Mouse (Mus musculus): Measurements from ENCODE around the gene Ereg.
A peak's percentile ranks its signal among the peaks of the same experiment; 100 is the strongest.

Ereg gene

DNA sequence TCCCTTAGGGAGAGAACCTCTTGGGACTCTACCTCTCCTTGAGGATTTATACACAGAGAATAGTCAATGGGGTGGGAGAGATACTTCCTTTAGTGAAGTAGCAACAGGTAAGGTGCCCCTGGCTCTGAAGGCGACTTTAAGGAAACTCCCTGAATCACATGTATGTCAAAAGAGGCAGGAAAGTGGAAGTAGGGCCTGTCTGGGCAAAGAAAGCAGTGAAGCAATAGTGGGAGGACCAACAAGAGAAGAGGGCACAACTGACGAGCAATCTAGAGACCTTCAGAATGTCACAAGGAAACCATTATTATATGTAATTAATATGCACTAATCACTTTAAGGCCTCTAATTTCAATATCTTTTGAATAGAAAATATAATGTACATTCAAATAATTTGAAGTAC lies 39.5 kb downstream of the Ereg start:
- no peak for DNase-seq

DNA sequence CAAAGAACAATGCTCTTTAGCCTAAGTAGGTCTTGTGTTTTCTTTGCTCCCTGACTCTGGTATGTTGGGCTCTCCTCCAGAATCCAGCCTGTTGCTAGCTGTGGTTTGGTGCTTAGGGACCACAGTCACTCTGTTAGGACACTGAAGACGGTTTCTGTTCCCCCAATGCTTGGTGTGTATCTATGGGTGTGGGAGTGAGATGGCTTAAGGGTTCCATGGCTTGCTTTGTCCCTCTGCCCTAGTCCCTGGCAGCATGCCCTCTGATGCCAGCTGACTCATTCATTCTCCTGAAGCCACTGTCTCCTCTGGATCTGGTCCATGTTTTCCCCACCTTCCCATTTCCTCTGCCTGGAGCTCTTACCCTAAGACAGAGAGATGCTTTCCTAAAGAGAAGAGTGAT lies 40.2 kb downstream of the Ereg start:
- no peak for DNase-seq

DNA sequence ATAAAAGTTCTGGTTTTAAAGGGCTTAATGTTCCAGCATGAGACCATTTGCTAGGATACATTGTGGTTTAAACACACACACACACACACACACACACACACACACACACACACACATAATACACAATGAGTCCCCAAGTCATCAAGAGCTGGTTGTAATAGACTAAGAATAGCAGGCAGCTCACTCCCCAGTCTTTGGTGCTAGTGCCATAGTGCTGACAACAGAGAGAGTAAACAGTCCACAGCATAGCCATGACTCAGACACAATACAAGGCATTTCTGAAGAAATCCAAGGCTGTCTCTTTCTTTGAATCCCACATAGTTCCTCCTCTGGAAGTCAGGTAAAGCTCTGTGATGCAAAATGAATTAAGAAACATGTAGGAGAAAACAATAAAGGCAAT lies 44.2 kb downstream of the Ereg start:
- no peak for DNase-seq

DNA sequence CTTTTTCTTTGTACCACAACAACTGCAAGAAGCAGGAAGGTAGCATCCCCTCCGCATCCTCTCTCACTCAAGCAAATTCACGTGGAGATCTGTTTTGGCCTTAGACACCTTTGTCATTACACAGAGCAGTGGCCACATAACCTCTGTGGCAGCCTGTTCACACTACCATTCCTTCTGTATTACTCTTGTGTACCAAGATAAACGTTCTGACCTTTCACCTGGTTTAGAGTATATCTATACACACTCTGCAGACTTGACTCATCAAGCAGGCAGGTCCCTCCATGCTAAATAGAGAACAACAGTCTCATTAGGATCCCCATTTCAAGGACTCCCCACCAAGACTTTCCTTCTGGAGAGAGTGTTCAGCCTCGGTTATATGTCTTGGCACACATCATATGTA lies 49.0 kb downstream of the Ereg start:
- no peak for DNase-seq

DNA sequence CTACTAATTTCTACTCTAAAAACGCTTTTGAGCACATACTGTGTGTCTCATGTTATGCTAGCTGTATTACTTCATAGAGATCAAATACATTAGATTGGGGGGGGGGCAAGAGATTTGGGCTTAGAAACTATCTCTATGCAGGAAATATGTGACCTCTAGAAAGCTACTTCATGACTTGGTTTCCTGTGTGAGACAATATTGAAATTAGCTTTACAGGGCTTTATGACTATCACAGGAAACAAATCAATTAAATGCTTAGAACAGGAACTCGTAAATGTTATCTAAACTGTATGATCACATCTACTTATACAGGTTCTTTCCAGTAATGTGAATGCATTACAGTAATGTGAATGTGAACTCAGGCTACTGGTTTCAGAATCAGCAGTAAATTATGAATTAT lies 49.7 kb downstream of the Ereg start:
- DNase-seq: no peak

DNA sequence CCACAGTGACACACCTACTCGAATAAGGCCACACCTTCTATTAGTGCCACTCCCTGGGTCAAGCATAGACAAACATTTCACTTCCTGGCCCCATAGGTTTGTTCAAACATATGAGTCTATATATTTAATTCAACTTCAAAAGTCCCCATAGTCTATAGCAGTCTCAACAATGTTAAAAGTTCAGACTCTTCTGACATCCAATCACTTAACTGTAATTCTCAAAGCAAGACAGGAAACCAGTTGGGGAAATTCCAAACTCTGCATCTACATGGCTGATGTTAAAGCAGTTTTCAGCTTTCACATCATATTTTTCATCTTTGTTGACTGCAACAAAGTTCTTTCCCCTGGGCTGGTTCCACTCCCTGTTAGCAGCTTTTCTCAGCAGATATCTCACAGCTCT lies 52.2 kb downstream of the Ereg start:
- DNase-seq: no peak

DNA sequence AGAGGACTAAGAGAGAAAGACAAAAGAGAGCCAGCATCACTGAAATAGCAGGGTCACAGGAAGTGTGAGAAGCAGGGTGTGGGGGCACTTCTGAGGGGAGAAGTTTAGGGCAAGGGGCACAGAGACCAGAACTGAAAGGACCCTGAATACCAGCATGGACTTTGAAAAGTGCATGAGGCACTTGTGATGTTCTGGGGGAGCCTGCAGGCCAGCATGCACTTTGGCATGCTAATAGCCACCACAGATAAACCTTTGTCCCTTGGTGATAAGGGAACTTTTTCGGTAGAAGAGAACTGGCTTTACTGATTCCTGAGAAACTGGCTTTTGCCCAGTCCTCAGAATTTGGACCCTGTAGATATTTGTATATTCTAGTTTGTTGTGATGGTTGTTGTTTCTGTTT lies 60.5 kb downstream of the Ereg start:
- no peak for DNase-seq

DNA sequence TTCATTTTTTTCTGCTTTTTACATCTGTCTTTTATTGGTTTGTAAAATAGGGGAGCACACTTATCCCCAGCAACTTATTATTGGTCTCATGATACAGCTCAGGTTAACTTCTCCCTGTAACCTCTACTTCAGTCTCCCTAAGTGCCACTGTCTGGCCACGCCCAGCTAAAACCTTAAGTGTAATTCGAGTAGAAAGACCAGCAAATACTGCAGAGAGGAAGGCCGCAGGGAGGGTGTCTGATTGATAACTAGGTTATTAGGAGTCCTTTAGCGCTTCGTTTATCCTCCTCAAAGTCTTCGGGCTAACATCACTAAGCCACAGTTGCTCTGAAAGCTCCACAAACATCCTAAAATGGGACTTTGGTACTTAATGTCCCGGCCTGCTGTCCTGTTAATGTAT lies 64.5 kb downstream of the Ereg start:
- DNase-seq: no peak

DNA sequence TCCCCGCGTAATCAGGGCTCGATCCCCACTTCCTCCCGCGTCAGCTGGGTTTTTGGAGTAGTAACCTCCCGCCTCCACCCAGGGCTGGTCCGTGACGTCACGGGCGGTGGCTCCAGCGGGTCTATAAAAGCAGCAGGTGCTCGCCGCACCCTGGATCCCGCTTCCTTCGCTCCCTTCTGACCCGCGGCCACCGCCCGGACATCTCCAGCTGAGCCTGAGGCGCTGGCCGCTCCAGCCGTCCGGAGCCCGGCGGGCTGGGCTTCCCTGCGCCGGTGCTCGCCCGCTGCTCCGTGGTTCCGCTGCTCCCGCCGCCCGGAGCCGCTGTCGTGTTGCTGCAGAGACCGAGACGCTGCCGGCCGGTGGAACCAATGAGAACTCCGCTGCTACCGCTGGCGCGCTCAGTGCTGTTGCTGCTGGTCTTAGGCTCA lies 65.0 kb downstream of the Ereg start, which contains the start of gene Areg:
Gene Areg (plus strand): TSS at position 154 of the 428 bp plus-strand sequence.
- peak; percentile 5 to 6 for DNase-seq

DNA sequence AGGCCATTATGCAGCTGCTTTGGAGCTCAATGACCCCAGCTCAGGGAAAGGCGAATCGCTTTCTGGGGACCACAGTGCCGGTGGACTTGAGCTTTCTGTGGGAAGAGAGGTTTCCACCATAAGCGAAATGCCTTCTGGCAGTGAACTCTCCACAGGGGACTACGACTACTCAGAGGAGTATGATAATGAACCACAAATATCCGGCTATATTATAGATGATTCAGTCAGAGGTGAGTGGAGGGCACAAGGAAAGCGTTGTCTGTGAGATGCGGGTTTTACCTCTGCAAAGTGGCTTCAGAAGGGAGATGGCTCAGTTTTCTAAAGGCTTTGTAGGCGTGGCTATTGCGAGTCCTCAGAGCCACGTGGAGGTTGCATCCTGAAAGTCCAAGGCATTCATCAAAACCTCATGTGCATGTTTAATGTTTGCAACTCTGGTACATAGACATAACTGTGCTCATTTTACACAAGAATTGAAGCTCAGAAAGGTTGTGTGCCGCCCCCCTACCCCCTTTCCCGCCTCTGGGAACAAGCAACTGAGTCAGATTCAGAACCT lies 66.5 kb downstream of the Ereg start:
- DNase-seq: no peak

Measured in thymus, adult 18-20 months (tissue).